Comparison of ENCODE assay signal across 13 mouse cellular contexts in the genomic region with DNA sequence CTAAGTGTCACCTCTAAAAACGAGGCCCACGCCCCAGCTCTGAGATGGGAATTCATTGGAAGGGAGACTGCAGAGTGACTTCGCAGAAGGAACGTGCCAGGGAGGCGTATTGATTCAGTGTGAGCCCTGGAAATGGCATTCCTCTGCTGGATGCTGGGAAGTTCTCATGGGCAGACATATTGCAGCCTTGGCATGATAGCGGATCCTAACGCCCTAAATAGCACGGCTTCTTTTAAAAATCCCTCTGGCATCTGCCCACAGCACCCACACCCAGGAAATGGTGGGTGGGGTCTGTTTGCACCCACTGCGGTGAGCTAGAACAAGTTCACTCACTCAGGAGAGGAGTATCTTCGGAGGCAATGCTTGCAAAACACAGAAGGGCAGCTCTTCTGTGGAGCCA.
A peak's percentile ranks its signal among the peaks of the same experiment; 100 is the strongest.
DNase-seq lines count a peak whose midpoint lies in the region; ATAC-seq and TF ChIP-seq lines count a peak whose summit lies in the region.
"Had no signal": no experiment of that assay in that cellular context is flagged by ENCODE, and none has a peak within 500 bp of the region (broad histone marks: within the 10 kb centered on the region; RNA-seq: fewer than 3 reads in every experiment).

No protein-coding gene starts in this region.

- ATAC-seq in forebrain, postnatal 0 days, result peak; percentile 60
- no peak for ATAC-seq in forebrain, embryonic 12.5 days (ENCODE audit: low FRiP score)
- peak; percentile 64 for ATAC-seq in frontal cortex, adult (ENCODE audit: low TSS enrichment)
- no peak for ATAC-seq in stomach, postnatal 0 days (ENCODE audit: low FRiP score, low TSS enrichment)
- ATAC-seq: forebrain, embryonic 15.5 days had no signal

- H3K36me3 ChIP-seq in forebrain, postnatal 0 days (ENCODE audit: insufficient read depth), result no peaks in the 10 kb centered on the region
- no peaks in the 10 kb centered on the region for H3K36me3 ChIP-seq in forebrain, embryonic 12.5 days (replicated peaks)
- no peaks in the 10 kb centered on the region for H3K36me3 ChIP-seq in stomach, postnatal 0 days (ENCODE audit: control insufficient read depth, insufficient read depth, low read length)
- H3K36me3 ChIP-seq: forebrain, embryonic 15.5 days; G1E; stomach, embryonic 15.5 days had no signal

- 0 out of 2 replicates have a peak overlapping the region, but pooled peaks have one; percentile 23 for H3K27ac ChIP-seq in forebrain, postnatal 0 days (ENCODE audit: low read depth, low read length)
- no peak overlapping the region for H3K27ac ChIP-seq in forebrain, embryonic 12.5 days
- no peak overlapping the region for H3K27ac ChIP-seq in stomach, postnatal 0 days (replicated peaks)
- H3K27ac ChIP-seq: forebrain, embryonic 15.5 days; stomach, embryonic 15.5 days had no signal

- DNase-seq in forebrain, postnatal 0 days, result peak; percentile 63
- DNase-seq in left cerebral cortex, adult 18-20 months (ENCODE audit: low spot score in 2 of 2), result peak; percentile 79 to 85
- peak; percentile 46 for DNase-seq in right cerebral cortex, postnatal 14 days
- DNase-seq in gastrocnemius, adult 8-10 months (ENCODE audit: low spot score in 2 of 2), result no peak
- no peak for DNase-seq in kidney, adult 18-20 months
- no peak for DNase-seq in stomach, postnatal 0 days (ENCODE audit: low spot score)
- DNase-seq: kidney, adult 2 months; lung, adult 18-20 months had no signal

- WGBS in forebrain, postnatal 0 days, result 70% methylated on average over 10 of the region's 10 CpGs
- 88% methylated on average over 10 of the region's 10 CpGs for WGBS in forebrain, embryonic 12.5 days
- 79% methylated on average over 10 of the region's 10 CpGs for WGBS in stomach, postnatal 0 days

- no peaks in the 10 kb centered on the region for H3K27me3 ChIP-seq in forebrain, postnatal 0 days (ENCODE audit: insufficient read depth, low read length)
- no peaks in the 10 kb centered on the region for H3K27me3 ChIP-seq in forebrain, embryonic 12.5 days
- no peaks in the 10 kb centered on the region for H3K27me3 ChIP-seq in stomach, postnatal 0 days (ENCODE audit: control insufficient read depth, insufficient read depth, low read length)
- H3K27me3 ChIP-seq: forebrain, embryonic 15.5 days; stomach, embryonic 15.5 days had no signal

- no peaks in the 10 kb centered on the region for H3K9me3 ChIP-seq in forebrain, postnatal 0 days (ENCODE audit: low read length)
- H3K9me3 ChIP-seq in forebrain, embryonic 12.5 days, result no peaks in the 10 kb centered on the region
- H3K9me3 ChIP-seq in stomach, postnatal 0 days (ENCODE audit: control insufficient read depth, low read length), result no peaks in the 10 kb centered on the region
- H3K9me3 ChIP-seq: forebrain, embryonic 15.5 days; G1E; stomach, embryonic 15.5 days had no signal

- no peak overlapping the region for H3K9ac ChIP-seq in forebrain, postnatal 0 days
- H3K9ac ChIP-seq in forebrain, embryonic 12.5 days, result no peak overlapping the region
- no peak overlapping the region for H3K9ac ChIP-seq in stomach, postnatal 0 days (ENCODE audit: low read length)
- H3K9ac ChIP-seq: forebrain, embryonic 15.5 days; stomach, embryonic 15.5 days had no signal

- no peak for TF ChIP-seq EP300 in stomach, postnatal 0 days (optimal IDR thresholded peaks at IDR 0.05)

- peaks cover 6% of the 10 kb centered on the region; the same call in 1 of the 2 replicates for H3K4me1 ChIP-seq in forebrain, postnatal 0 days (ENCODE audit: insufficient read depth)
- H3K4me1 ChIP-seq in forebrain, embryonic 12.5 days, result no peaks in the 10 kb centered on the region
- no peaks in the 10 kb centered on the region for H3K4me1 ChIP-seq in stomach, postnatal 0 days (replicated peaks; ENCODE audit: control insufficient read depth, insufficient read depth)
- H3K4me1 ChIP-seq: forebrain, embryonic 15.5 days; stomach, embryonic 15.5 days had no signal

- no peak overlapping the region for H3K4me2 ChIP-seq in forebrain, postnatal 0 days (ENCODE audit: low read depth)
- H3K4me2 ChIP-seq in forebrain, embryonic 12.5 days, result no peak overlapping the region
- no peak overlapping the region for H3K4me2 ChIP-seq in stomach, postnatal 0 days (replicated peaks; ENCODE audit: low read depth)
- H3K4me2 ChIP-seq: forebrain, embryonic 15.5 days; stomach, embryonic 15.5 days had no signal

- no peak overlapping the region for H3K4me3 ChIP-seq in forebrain, postnatal 0 days (ENCODE audit: low read depth, low read length)
- no peak overlapping the region for H3K4me3 ChIP-seq in forebrain, embryonic 12.5 days (replicated peaks)
- no peak overlapping the region for H3K4me3 ChIP-seq in stomach, postnatal 0 days (ENCODE audit: low read depth, low read length)
- H3K4me3 ChIP-seq: forebrain, embryonic 15.5 days; stomach, embryonic 15.5 days had no signal

- TF ChIP-seq CTCF in forebrain, postnatal 0 days (IDR thresholded peaks at IDR 0.05; ENCODE audit: low read depth), result no peak
- TF ChIP-seq CTCF in stomach, postnatal 0 days (IDR thresholded peaks at IDR 0.05; ENCODE audit: low read depth), result no peak

Comparison
In these comparisons a context has a peak if more than half of its experiments do, and no peak if none do; other contexts are left out.
1. ATAC-seq: peak in forebrain, postnatal 0 days (single experiment) and frontal cortex, adult (single experiment); none in forebrain, embryonic 12.5 days (single experiment) and stomach, postnatal 0 days (single experiment).
2. DNase-seq: peak in forebrain, postnatal 0 days (single experiment), left cerebral cortex, adult 18-20 months (2 of 2) and right cerebral cortex, postnatal 14 days (single experiment); none in gastrocnemius, adult 8-10 months (0 of 2), kidney, adult 18-20 months (single experiment) and stomach, postnatal 0 days (single experiment).